Mouse (Mus musculus) monocyte, adult 2 months (primary cell): ENCODE results near the gene Lca5l.
"Not testable (repeated sequence)": the region's sequence is repeated elsewhere in the genome, so short reads cannot be mapped to it uniquely, and the experiment has no call there.

Experiments used
- DNase-seq, 2 experiments: peaks; one replicate each; pipeline ENCODE4 v3.0.0; 2022; ENCODE audit warnings: low spot score in 2 of 2, low read depth in 1 of 2

Gene Lca5l

DNA sequence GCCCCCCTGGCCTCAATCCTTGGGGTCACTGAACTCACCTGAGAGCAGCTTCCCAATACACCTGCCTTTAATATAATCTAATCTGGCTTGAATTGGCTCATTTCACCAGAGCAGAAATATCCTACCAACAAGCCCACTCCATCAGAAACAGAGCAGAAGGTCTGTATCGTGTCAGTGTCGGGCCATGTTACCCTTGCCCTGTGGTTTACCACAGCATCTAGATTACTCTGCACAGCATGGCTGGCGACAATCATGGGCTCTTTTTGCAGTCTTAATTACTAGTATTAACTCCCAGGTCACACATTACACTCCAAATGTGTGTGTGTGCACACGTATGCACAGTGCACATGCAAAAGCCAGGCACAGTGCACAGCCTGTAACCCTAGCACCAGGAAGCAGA is 23.2 kb downstream of the Lca5l start:
- no peak for DNase-seq

DNA sequence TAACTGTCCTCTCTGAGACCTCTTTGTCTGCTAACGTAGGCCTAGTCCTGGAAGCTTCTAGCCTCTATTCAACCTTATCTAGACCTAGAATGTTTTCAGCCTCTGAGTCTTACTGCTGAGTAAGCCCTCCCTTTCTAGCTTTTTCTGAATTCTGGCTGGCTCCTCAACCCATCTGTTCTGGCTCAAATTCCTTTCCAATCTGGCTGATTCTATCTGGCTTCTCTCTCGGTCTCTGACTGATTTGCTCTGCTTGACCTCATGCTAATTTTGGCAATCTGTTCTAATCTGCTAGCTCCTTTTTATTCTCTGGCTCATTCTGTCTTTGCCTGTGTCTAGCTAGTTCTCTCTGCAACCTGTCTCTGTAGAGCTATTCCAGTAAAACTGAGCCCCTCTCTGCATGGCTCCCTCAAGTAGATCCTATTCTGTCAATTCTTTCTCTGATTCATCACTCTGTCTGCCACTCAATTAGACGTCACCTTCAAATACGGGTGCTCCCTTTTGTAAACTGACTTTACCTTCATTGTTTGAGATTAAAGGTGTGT is 26.3 kb downstream of the Lca5l start:
- DNase-seq = no peak

DNA sequence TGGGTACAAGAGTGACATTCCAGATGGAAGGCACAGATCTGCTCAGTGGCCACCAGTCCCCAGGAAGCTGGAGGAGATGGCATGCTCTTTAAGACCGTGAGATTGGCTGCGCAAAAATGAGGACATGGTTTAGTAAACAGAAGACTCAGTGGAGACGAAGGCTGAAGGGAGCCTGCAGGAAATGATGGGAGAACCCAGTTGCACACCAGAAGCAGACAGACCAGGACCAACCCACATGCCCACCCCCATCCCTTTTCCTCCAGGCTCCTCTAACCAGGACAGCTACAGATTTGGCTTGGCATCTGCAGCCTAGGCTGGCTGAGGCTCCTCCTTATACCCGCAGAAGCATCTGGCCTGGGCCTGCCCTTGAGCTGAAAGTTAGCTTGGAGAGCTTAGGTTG is 30.7 kb downstream of the Lca5l start:
- no peak for DNase-seq

DNA sequence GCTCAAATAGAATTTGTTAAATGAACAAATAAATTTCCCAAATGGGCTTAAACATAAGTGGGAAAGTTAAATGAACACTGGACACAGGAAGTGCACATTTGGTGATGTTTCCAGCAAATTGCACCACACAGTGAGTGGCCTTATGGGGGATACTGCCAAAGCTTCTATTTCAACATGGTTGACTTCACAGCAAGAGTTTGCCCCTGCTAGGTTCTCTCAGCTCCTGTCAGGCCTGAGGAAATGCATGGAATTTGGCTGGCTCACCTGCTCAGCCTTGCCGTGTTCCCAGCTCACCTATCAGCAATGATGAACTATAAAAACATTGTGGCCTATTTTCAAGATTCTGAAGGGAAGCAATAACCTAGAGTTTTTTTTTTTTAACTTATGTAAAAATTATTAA is 31.1 kb downstream of the Lca5l start:
- DNase-seq = no peak

DNA sequence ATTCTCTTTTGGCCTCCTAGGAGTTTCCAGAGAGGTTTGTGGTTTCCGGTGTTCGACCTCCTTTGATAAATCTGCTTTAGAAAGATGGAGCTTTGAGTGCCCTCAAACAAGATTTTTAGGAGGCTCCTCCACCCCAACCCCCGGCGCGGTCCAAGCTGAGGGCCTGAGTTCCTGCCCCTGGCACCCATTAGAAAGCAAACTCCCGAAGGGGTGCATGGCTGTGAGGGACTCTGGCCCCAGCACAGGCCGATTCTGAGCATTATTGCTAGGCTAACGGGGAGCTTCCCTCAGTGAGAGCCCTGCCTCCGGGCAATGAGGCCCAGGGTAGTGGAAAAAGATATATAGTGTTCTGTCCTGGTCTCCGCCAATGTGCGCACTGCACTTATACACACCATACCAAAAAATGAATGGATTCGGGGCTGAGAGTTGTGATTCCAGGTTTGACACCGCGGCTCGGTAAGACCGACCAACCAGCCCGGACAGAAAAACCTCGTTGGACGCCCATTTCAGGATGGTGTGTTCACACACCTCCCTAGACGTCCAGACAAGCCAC is 32.2 kb downstream of the Lca5l start:
- DNase-seq = no peak

DNA sequence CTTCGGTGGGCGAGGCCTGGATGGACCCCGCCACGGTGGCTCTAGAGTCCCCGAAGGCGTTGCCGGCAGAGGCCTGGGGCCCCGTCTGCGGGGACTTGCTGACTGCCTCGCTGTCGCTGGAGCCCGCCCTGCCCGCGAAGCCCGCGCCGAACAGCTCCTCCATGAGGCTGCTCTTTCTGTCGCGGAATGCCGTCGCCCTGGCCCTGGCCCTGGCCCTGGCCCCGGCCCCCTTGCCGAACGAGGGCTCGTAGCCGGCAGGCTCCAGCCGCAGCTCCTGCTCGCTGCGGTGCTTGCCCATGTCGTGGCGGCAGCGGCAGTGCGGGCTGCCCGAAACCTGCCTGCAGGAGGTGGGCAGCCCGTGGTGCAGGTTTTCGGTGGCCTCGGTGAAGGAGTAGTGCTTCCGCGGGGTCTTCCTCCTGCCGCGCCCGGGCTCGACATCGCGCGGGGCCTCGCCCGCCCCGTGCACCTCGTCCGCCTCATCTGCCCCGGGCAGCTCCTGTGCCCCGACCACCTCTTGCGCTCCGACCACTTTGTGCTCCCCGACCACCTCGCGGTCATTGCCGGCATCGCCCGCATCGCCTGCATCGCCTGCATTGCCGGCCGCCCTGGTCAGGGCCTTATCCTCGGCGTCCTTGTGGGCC is 32.9 kb downstream of the Lca5l start:
- DNase-seq = no peak

DNA sequence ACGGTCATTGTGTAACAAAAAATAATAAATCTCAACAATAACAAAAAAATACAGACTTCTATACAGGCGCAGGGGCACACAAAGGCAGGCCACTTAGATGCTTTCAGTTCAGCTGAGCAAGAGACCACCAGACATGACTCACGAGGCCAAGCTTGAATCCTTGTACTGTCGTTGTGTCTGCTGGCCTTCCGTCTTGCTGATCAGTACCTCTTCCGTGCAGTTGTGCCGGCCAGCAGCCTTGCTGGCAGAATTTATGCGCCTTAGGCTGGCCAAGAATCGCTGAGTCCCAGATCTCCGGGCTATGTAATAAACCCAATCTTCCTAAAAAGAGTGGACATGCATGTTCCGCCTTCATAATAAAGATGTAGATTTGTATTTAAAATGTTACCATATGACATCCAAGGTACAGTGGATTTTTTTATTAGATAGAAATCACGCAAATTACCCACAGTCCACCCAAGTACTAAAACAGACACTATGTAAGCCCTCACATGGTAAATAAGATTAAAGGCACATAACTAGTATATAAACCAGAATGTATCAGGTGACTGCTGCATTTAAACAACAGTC is 33.5 kb downstream of the Lca5l start:
- no peak for DNase-seq

DNA sequence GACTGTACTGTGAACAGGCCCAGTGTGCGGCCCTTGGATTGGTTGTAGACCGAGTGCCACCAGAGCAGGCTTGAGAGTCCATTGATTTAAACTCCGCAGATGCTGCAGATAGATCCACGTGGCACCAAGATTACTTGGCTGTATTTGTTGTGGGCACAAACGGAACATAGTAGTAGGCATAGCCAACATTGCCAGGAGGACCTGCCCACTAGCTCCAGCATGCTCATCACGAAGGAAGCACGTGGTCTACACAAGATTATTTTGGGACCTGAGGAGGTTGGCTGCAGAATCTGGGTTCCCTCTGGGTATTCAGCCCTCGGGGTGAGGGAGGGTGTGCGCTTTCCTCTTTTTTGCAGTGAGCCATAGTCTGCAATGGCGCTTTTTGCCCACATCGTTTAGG is 34.9 kb downstream of the Lca5l start:
- DNase-seq = no peak

DNA sequence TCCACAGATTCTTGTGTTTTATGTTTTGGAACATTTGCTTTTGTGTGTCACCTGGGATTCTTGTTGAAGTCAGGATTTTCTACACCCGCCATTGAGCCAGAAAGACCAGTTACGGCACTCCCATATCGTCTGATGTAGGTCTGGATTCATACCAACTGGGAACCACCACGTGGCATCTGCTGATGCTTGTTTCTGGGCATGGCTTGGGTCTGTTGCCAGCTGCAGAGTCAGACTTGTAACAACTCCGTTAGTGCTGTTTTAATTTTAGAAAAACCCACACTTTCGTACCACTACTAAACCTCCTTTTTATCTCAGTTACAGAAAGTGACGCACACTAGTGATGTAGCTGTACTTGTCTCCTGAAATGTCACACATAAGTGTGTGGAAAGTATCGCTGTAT is 36.1 kb downstream of the Lca5l start:
- DNase-seq = no peak

DNA sequence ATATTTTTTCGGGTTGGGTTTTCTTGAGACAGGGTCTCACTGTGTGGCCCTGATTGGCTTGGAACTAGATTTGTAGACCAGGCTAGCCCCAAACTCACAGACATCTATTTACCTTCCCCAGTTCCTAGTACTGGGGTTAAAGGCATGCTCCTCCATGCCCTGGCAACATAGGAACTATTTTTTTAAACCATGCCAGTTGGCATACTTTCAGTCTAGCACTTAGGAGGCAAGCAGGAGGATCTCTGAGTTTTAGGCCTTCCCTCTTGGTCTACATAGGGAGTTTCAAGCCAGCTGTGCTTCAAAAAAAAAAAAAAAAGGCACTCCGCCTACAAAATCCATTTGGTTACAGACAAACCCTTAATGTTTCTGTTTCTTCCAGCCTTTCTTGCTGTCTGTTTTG is 37.6 kb downstream of the Lca5l start:
- DNase-seq = no peak

DNA sequence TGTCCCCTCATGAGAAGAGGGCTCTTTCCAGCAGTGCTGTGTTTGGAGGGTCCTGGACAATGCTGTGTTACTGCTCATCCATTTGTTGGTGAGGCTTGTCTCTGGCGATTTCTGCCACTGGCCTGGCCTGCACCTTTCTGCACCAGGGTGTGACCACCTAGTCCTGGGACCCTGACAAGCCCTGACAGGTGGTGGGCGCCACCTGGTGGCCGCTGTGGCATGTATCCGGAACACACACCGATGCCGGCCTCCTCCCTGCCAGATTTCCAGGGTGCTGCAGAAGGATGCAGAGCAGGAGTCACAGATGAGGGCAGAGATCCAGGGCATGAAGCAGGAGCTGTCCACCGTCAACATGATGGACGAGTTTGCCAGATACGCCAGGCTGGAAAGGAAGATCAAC is 40.5 kb downstream of the Lca5l start:
- DNase-seq = peak in 1 of 2 experiments; percentile 9

DNA sequence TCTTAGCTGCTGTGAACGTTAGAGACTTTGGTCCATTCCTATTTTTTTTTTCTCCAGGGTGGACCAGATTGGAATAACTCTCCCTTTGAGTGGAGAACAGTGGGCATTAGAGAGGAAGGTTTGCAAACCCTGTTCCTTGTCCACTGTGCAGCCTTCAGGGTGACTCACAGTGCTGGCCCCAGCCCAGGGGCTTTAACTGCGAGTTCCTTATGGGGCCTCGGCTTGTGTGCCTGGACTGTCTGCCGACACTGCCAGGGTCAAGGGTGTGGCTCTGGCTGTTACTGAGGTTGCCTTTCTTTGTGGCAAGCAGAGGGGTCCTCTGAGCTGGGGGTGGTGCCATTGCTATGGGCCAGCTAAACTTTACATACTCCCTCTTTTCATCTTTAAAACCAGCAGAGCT is 41.1 kb downstream of the Lca5l start:
- DNase-seq = no peak

DNA sequence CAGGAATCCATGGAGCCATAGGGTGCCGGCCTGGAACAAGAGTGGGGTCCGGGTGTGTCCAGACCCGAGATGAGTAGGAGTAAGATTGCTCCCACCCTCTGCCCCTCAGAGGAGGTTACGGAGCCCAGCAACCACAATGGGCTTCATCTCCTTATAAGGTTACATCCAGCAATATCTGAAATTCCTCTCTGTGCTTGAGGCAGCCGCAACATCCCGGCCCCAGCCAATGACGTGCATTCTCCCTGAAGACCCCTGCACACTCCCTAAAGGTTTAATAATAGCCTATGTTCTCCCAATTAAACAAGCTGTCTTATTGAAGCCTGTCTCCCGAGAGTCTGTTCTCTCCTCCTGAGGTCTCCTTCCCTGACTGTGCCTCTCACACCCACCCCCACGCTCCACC is 42.8 kb downstream of the Lca5l start:
- no peak for DNase-seq

DNA sequence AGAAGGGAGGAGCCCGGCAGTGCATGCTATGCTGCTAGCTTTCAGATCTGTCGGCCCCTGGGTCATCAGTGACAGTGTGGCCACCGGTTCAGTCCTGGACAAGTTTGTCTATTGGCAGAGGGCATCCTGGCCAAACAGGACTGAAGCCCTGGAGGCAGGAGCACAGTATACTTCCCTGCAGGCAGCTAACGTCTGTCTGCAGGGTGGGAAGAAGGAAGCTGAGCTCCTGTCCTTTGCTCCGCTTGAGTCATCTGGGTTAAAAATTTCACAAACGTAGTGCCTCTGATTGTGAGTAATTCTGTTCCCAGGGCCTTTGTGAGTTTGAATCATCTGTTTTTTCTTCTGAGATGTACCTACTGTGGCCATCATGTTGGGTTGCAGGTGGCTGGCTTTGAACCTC is 43.2 kb downstream of the Lca5l start:
- DNase-seq = no peak

DNA sequence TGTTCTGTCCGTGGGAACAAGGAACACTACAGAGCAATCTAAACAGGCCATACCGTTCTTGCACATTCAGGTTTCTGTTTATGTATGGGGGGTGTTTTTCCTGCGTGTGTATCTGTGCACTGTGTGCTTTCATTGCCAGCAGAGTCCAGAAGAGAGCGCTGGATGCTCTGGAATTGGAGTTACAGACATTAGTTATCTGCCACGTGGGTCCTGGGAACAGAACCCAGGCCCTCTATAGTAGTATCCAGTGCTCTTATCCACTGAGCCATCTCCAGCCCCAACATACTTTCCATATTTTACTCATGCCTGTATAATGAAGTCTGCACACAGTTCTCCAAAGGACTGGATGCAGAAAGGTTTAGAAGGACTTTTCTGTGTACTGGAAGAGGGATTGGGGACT is 46.3 kb downstream of the Lca5l start:
- no peak for DNase-seq

DNA sequence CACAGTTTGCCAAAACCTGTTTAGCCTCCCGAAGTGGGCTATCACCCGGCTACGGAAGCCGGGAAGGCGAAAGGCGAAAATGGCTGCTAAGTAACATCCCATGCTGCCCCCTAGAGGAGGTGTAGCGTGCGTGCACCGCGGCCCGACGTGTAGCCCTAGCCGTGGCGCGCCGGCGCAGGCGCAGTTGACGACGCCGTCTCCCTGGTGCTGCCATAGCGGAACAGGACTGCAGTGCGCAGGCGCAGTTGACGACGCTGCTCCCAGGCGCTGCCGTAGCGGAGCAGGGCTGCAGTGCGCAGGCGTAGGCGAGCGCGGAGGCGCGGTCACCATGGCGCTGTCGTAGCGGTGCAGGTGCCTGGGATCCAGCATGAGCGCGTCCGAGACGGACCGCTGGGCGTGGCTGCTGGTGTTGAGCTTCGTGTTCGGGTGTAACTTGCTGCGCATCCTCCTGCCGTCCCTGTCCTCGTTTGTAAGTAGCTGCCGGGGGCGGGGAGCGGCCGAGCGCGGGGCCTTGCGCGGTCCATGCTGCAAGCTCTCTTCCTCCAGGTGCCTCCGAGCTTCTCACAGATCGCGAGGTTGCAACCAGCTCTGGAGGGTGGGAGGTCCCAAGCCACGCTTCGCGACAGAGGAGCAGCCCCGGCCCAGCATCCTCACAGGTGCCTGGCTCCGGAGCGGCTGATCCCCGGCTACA is 46.8 kb downstream of the Lca5l start, which contains the start of gene Wrb:
Wrb (plus strand) TSS at position 298 of the 691 bp plus-strand sequence.
- DNase-seq = peak; percentile 99

DNA sequence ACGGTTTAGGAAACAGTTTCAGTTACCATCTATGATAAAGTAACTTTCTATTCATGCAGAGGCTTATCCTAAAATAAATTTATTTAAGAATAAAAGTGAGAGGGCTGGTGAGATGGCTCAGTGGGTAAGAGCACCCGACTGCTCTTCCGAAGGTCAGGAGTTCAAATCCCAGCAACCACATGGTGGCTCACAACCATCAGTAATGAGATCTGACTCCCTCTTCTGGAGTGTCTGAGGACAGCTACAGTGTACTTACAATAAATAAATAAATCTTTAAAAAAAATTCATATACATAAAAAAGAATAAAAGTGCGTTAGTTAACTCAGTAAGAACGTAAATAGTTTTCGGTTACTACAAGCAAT is 47.3 kb downstream of the Lca5l start:
- not testable (repeated sequence) for DNase-seq

DNA sequence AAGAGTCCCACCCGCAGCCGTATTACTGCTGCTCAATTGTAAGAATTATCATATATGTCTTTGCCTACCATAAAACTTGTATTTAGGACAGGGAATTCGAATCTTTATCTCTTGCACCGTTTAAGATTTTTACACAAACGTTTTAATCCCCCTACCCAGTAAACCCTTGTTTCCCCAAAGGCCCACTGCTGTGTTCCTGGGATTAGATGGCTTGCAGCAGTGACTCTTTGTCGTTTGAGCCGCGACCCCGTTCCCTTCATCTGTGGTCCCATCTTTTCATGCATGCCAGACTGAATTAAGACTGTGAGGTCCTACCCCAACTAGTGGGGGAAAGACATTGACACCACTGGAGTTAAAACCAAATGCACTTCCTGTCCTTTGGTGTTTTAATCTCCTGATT is 63.6 kb downstream of the Lca5l start:
- DNase-seq = no peak

DNA sequence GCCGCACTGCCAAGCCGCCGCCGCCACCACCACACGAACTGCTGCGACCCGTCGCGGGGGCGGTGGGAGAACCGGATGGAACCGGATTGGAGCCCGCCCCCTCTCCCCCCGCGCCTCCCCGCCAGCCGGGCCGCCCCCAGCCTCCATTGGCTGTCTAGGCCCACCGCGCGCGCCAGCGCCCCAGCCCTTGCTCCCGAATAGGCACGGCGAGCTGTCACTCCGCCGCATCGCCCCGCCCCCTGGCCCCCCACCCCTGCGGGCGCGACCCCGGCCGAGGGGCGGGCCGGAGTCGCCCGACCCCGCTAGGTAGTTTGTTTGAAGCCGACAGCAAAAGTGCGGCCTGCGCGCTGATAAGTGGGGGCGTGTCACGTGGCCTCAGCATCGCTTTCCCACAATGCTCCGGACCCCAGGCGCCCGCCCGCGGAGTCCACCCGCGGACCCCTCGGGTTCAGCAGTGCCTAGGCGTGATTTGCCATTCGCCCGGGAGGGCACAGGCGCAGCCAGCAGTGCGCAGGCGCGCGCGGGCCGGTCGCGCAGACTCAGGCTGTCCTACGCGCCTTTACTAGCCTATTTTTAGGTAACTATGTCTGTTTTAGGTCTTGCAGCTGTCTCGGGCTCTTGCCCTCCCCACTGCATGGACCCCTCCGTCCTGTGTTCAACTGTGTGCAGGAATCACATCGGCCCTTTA is 64.3 kb downstream of the Lca5l start, which contains the start of gene Hmgn1:
Hmgn1 (minus strand) TSS at position 73 of the 688 bp plus-strand sequence.
- peak; percentile 44 to 58 for DNase-seq

DNA sequence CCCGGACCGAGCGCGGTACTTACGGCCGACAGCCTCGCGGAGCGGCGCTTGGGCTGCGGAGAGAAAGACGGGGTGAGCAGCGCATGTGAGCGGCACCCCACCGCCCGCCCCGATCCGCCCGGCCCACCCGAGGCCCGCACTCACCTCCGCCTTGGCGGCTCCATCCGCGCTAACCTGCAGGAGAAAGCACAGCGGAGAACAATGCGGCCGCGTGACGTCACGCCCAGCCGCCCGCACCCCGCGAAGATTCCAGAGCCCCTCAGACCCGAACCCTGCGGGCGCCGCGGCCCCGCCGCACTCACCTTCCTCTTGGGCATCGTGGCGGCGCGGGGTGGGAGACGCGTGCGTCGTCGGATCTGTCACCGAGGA is 64.8 kb downstream of the Lca5l start:
- no peak for DNase-seq

DNA sequence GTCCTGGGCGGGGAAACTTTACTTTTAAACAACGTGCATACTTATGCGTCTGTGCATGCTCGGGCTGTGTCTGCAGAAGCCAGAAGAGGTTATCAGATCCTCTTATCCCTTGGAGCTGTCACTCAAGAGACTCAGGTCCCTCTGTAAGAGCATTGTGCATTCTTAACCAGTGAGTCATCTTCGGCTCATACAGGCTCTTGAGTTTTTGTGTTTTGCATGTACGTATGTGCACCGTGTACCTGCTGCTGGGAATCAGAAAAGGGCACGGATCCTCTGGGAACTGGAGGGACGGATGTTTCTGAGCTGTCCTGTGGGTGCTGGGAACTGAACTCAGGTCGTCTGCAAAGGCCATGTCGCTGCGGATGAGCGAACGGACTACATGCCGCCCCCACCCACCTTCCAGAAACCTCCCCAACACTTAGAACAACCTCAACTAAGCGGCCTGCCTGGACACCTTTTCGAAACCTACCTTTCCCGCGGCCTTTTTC is 65.3 kb downstream of the Lca5l start:
- DNase-seq = no peak
